Mouse (Mus musculus): Measurements from ENCODE around the gene Agpat1. TPM values are rescaled to one million over a fixed set of nuclear protein-coding genes. Genes with fewer than 3 reads are reported as not detected.
A peak's percentile ranks its signal among the peaks of the same experiment; 100 is the strongest.

Agpat1 gene
- polyA plus RNA-seq (2012; rRNA removed) (35.9 and 45.5 TPM in 2 replicates), polyA plus RNA-seq (2014; fragmentation: Nextera tagmentation; extraction: Ambion mirVana) (19.0 and 21.4 TPM in 2 replicates)

DNA sequence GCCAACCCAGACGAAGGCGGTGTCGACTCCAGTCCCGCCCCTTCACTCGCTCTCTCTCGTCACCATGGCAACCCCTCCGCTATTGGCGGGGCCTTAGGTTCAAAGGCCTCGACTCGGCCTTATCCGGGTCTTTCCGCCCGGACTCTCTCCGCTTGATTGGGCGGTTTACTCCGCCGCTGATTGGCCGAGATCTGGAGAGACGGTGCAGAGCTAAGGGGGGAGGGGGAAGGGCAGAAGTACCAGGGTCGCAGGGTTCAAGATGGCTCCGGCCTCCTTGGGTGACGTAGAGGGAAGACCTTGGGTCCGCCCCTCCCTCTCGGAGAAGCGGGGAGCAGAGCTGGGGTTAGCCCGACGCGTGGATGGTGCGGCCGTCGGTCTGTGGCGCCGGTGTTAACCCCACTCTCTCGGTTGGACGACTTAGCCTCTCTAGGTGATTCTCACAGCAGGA, at the start of gene Agpat1:
Agpat1 (plus strand) TSS at position 202 of the 448 bp plus-strand sequence.
- H3K9ac ChIP-seq (replicated peaks): peak within 1 kb of the TSS; percentile 93
- H3K36me3 ChIP-seq (replicated peaks; ENCODE audit: control insufficient read depth, insufficient read depth, low read depth): peaks cover 12% of the 10 kb centered on the region
- no peak for TF ChIP-seq CTCF (IDR thresholded peaks at IDR 0.05; ENCODE audit: low read depth)
- TF ChIP-seq EP300 (IDR thresholded peaks at IDR 0.05; ENCODE audit: low read depth): no peak
- H3K4me3 ChIP-seq (ENCODE audit: insufficient read depth in 1 of 2, low read depth in 2 of 2, low read length in 2 of 2): peak within 1 kb of the TSS; percentile 74 to 92
- H3K27me3 ChIP-seq (ENCODE audit: control insufficient read depth, insufficient read depth, low read length): no peaks in the 10 kb centered on the region
- ATAC-seq (ENCODE audit: insufficient read depth) (peak; percentile 81), DNase-seq (ENCODE audit: low read depth in 3 of 3, low spot score in 3 of 3) (peak in 2 of 3 experiments; percentile 98)
- WGBS (ENCODE audit: insufficient replicate concordance): 1% methylated on average over 30 of the region's 35 CpGs
- peak within 1 kb of the TSS; percentile 95 for H3K4me2 ChIP-seq (ENCODE audit: low read depth)
- peak within 1 kb of the TSS; percentile 89 for H3K27ac ChIP-seq
- no peaks in the 10 kb centered on the region for H3K9me3 ChIP-seq (ENCODE audit: control insufficient read depth, low read length)
- H3K4me1 ChIP-seq (replicated peaks; ENCODE audit: control insufficient read depth in 2 of 2, insufficient read depth in 2 of 2, low read length in 1 of 2): peaks cover 12 to 23% of the 10 kb centered on the region in 2 experiments

DNA sequence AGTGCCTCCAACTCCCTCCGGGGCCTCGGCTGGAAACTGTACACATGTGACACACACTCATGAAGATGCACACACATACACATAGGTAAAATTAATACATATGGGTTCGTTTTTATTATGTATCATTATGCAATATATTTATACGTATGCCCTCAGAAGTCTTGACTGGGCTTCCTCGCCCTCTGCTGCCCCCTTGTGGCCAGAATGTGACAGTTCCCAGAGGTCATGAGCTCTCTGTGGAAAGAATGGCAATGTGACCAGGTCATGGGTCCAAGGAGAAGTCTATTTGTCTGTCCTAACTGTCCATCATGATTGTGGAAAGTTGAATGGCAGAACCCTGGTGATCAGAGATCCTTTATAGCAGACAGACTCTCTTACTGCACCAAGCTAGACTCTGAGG, 48.6 kb upstream of the Agpat1 start:
- Histone ChIP-seq H3K4me2 (ENCODE audit: low read depth) (no peak overlapping the region), H3K9me3 (ENCODE audit: control insufficient read depth, low read length) (no peaks in the 10 kb centered on the region), H3K4me1 (replicated peaks; ENCODE audit: control insufficient read depth in 2 of 2, insufficient read depth in 2 of 2, low read length in 1 of 2) (peaks cover 0 to 2% of the 10 kb centered on the region in 2 experiments; a peak in 2 of 4 replicates), H3K9ac (replicated peaks) (no peak overlapping the region), H3K27ac (no peak overlapping the region), H3K36me3 (replicated peaks; ENCODE audit: control insufficient read depth, insufficient read depth, low read depth) (no peaks in the 10 kb centered on the region), H3K4me3 (ENCODE audit: insufficient read depth in 1 of 2, low read depth in 2 of 2, low read length in 2 of 2) (no peak overlapping the region), H3K27me3 (ENCODE audit: control insufficient read depth, insufficient read depth, low read length) (no peaks in the 10 kb centered on the region)
- DNase-seq (ENCODE audit: low read depth in 3 of 3, low spot score in 3 of 3) (peak; percentile 49 to 55 (median 50)), ATAC-seq (ENCODE audit: insufficient read depth) (no peak)
- peak; percentile 95 for TF ChIP-seq CTCF (IDR thresholded peaks at IDR 0.05; ENCODE audit: low read depth)
- no peak for TF ChIP-seq EP300 (IDR thresholded peaks at IDR 0.05; ENCODE audit: low read depth)
- WGBS (ENCODE audit: insufficient replicate concordance): 16% methylated on average over 5 of the region's 5 CpGs

DNA sequence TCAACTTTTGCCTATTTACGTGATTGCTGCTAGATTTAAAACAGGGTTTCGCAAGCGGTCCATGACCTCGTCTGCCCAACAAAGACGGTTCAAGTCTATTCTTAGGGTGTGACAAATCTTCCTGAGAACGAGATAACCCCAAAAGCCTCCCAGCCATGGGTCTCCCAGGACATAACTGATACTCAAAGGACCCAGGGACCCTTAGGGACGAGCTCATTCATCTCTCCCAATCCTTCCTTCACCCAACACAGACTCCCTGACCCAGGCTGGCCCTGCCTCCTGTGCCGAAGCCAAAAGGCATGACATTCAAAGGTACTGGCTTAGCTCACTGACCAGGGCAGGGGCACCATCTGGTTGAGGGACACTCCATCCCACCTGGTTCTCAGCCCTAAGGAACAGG, 47.7 kb upstream of the Agpat1 start:
- 54% methylated on average over 8 of the region's 8 CpGs for WGBS (ENCODE audit: insufficient replicate concordance)
- no peaks in the 10 kb centered on the region for H3K36me3 ChIP-seq (replicated peaks; ENCODE audit: control insufficient read depth, insufficient read depth, low read depth)
- no peak overlapping the region for H3K27ac ChIP-seq
- H3K9me3 ChIP-seq (ENCODE audit: control insufficient read depth, low read length): no peaks in the 10 kb centered on the region
- ATAC-seq (ENCODE audit: insufficient read depth) (no peak), DNase-seq (ENCODE audit: low read depth in 3 of 3, low spot score in 3 of 3) (no peak)
- H3K27me3 ChIP-seq (ENCODE audit: control insufficient read depth, insufficient read depth, low read length): no peaks in the 10 kb centered on the region
- TF ChIP-seq EP300 (IDR thresholded peaks at IDR 0.05; ENCODE audit: low read depth) (no peak), CTCF (IDR thresholded peaks at IDR 0.05; ENCODE audit: low read depth) (no peak)
- H3K4me1 ChIP-seq (replicated peaks; ENCODE audit: control insufficient read depth in 2 of 2, insufficient read depth in 2 of 2, low read length in 1 of 2): peaks cover 3% of the 10 kb centered on the region in 2 experiments; a peak in 3 of 4 replicates
- no peak overlapping the region for H3K4me3 ChIP-seq (ENCODE audit: insufficient read depth in 1 of 2, low read depth in 2 of 2, low read length in 2 of 2)
- H3K4me2 ChIP-seq (ENCODE audit: low read depth): no peak overlapping the region
- no peak overlapping the region for H3K9ac ChIP-seq (replicated peaks)

DNA sequence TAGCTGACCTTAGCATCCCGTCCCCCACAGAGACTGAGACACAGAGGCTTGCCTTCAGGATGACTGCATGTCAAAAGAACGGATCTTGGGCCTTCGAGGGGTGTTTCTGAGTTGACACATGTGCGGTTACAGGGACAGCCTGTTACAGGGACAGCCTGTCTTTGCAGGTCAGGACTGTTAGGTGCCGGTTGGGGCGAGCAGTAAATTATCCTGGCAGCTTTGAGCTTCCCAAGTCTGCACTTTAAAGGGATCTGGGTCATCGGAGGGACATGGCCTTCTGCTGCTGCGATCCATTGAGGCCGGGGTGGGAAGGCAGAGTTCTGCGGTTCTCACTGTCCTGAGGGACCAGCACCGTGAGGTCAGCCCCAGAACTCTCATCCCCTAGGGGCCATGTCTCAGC, 46.7 kb upstream of the Agpat1 start:
- DNase-seq (ENCODE audit: low read depth in 3 of 3, low spot score in 3 of 3): no peak
- TF ChIP-seq CTCF (IDR thresholded peaks at IDR 0.05; ENCODE audit: low read depth): no peak
- TF ChIP-seq EP300 (IDR thresholded peaks at IDR 0.05; ENCODE audit: low read depth): no peak
- Histone ChIP-seq H3K27me3 (ENCODE audit: control insufficient read depth, insufficient read depth, low read length) (no peaks in the 10 kb centered on the region), H3K4me2 (ENCODE audit: low read depth) (no peak overlapping the region), H3K9me3 (ENCODE audit: control insufficient read depth, low read length) (no peaks in the 10 kb centered on the region), H3K36me3 (replicated peaks; ENCODE audit: control insufficient read depth, insufficient read depth, low read depth) (no peaks in the 10 kb centered on the region), H3K9ac (replicated peaks) (no peak overlapping the region), H3K27ac (no peak overlapping the region), H3K4me3 (ENCODE audit: insufficient read depth in 1 of 2, low read depth in 2 of 2, low read length in 2 of 2) (no peak overlapping the region), H3K4me1 (replicated peaks; ENCODE audit: control insufficient read depth in 2 of 2, insufficient read depth in 2 of 2, low read length in 1 of 2) (peaks cover 3 to 4% of the 10 kb centered on the region in 2 experiments; a peak in 3 of 4 replicates)
- ATAC-seq (ENCODE audit: insufficient read depth): no peak
- 54% methylated on average over 11 of the region's 11 CpGs for WGBS (ENCODE audit: insufficient replicate concordance)

DNA sequence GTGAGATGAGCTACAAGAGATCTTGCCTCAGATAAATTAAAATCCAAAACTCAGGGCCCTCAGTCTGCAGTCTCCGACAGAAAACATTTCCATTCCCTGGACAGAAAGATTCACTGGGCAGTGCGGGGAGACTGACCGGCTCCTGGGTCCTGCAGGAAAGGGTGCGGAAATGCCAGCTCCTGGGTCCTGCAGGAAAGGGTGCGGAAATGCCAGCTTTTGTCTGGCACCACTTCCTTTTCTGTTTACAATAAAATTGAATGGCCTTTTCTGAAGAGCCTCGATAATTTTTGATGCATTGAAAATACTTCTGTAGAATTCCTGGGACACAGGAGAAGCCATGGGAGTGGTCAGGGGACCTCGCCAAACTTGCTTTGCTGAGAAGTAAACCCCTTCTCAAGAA, 44.9 kb upstream of the Agpat1 start:
- WGBS (ENCODE audit: insufficient replicate concordance): 71% methylated on average over 7 of the region's 7 CpGs
- Histone ChIP-seq H3K27ac (no peak overlapping the region), H3K27me3 (ENCODE audit: control insufficient read depth, insufficient read depth, low read length) (no peaks in the 10 kb centered on the region), H3K4me1 (replicated peaks; ENCODE audit: control insufficient read depth in 2 of 2, insufficient read depth in 2 of 2, low read length in 1 of 2) (peaks cover 3 to 4% of the 10 kb centered on the region in 2 experiments; a peak in 3 of 4 replicates), H3K4me3 (ENCODE audit: insufficient read depth in 1 of 2, low read depth in 2 of 2, low read length in 2 of 2) (no peak overlapping the region), H3K9me3 (ENCODE audit: control insufficient read depth, low read length) (no peaks in the 10 kb centered on the region), H3K36me3 (replicated peaks; ENCODE audit: control insufficient read depth, insufficient read depth, low read depth) (no peaks in the 10 kb centered on the region), H3K9ac (replicated peaks) (no peak overlapping the region), H3K4me2 (ENCODE audit: low read depth) (no peak overlapping the region)
- no peak for TF ChIP-seq EP300 (IDR thresholded peaks at IDR 0.05; ENCODE audit: low read depth)
- no peak for TF ChIP-seq CTCF (IDR thresholded peaks at IDR 0.05; ENCODE audit: low read depth)
- DNase-seq (ENCODE audit: low read depth in 3 of 3, low spot score in 3 of 3) (no peak), ATAC-seq (ENCODE audit: insufficient read depth) (no peak)
